Mouse (Mus musculus) kidney, adult 9 months (tissue): ENCODE data around the gene Pold2.

Experiments
- DNase-seq: peaks from one replicate; pipeline ENCODE4 v3.0.0; 2022

Gene Pold2

DNA sequence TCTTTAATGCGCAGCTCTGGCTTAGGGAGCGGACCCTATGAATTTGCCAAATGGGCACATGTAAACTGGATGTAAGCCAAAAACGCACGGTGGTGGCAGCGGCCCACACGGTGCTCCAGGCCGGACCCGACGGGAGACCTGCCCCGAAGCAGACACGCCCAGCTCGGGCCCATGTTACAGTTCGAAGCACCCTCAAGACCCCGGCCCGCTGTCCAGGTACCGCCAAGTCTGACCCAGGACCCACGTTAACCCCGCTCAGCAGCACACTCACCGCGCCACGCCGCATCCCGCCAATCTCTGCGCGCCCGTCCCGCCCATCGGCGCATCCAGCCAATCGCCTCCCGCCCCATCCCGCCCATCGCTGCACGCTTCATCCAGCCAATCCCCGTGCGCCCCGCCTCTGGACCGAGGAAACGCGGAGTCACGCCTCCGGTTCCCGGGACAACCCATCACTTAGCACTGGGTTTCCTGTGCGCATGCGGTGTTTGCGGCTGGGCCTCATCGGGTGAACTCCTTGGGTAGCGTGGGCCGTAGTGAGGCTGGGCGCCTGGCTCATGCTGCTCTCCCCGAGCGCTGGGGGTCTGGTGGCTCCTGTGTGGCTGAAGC is at the start of gene Pold2:
Pold2 (minus strand) TSS at position 372 of the 606 bp plus-strand sequence.
- DNase-seq: peak; percentile 98

- DNase-seq: no peak
These were observed 48.7 kb upstream of the Pold2 start for GRCm38 (mm10) chr11:5926696-5927220.

DNA sequence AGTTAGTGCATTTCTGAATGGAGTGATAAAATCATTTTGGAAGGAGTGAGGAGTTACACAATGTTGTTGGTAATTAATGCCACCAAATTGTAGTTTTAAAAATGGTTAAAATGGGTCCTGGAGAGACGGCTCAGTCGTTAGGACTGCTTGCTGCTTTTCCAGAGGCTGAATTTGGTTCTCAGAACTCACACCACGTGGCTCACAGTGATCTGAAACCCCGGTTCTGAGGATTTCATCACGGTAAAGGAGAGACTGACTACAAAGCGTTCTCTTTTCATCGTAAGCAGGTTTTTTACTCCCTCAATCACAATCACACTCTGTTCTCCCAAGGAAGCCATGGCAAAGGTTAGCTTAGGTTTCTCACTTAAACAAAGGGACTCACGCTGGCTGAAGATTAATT is 46.6 kb upstream of the Pold2 start:
- no peak for DNase-seq

DNA sequence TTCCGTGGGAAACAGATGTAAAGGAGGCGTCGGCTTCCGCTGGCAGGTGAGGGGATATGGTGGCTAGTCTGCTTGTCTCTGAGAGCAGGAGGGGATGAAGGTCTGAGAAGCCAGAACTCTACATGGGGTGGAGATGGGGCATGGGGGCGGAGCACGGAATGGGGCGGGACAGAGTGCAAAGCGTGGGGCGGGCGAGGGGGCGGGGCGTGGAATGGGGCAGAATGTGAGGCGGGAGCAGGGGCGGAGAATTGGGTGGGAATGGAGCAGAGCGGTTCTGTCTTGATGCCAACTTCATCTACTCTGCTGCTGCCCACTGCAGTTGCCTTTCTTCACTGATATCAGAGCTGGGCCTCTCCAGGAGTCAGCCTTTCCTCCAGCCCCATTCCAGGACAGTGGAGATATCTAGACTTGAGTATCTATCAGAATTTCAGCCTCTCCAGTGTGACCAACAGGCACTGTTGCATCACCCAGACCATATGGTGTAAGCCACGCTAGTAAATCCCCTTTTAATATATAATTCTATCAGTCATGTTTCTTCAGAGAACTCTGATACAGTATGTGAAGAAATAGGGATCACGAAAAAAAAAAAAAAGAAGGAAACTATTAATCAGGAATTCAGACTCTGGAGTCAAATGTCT is 42.4 kb upstream of the Pold2 start:
- DNase-seq: no peak

DNA sequence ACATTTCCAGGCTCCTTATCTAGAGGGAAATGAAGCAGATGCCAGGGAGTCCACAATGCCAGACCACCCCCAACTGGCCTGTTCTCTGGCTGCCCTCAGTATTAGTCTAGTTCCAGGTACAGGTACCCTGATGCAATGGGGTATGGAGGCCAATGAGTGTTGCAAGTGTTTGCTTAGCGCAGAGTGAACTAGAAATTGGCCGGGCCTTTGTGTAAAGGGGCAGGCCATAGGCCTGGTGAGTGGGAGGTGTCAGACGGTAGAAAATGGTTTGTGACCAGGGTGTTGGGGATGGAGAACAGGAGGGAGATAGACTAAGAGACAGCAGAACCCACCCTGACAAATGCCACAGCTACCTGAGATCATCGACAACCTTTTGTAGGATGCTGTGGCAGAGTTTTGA is 41.5 kb upstream of the Pold2 start:
- no peak for DNase-seq

GRCm38 (mm10) chr11:5918111-5918510 is 40.0 kb upstream of the Pold2 start:
- no peak for DNase-seq

DNA sequence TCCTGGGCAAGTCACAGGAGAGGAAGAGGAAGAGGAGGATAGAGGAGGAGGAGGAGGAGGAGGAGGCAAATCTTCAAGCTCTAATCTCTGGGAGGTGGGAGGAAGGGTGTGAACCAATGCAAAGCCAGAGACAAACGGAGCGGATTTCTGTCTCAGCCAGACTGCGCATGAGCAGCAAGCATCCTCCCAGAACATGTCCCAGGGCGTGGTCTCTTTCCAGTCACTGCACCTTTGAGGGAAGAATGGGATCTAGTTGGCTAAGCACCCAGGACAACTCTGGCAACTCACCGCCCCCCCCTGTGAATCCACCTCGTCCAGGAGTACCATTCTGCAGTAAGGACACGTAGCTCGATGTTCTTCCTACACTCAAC is 38.1 kb upstream of the Pold2 start:
- DNase-seq: no peak

- DNase-seq: no peak
These were observed 37.5 kb upstream of the Pold2 start for GRCm38 (mm10) chr11:5915429-5916177.

DNA sequence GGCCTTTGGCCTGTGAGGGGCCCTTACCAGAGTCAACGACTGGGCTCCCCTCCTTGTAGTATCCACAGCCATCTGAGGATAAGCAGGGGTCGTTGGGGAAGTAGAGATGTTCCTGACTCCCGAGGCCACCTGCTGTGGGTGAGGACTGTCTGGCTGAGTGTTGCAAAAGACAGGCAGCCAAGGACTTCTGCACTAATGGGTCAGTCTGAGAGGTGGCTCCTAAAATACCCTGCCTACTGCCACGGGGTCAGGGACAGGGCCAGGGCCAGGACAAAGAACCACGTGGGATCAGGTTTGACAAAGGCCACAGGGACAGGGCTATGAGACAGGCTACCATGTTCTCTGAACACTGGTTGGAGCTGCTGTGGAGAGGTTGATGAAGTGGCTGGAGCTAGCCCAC is 36.8 kb upstream of the Pold2 start:
- DNase-seq: no peak

DNA sequence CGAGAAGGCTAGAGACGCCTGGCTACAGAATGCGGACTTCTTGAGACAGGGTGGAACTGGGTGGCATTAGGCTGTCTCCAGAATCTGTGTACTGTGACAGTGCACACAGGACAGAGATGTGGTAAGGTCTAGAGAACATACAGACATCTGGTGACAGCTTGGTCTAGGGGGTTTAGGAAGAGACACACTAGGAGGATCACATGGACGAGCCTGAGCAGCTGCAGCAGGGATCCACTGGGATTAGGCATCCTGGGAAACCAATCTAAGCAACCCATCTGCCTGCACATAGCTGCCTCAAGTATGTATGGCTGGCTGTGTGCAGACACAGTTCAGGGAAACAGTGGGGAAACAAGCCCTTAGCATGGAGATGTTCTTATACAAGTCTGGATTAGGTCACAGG is 35.8 kb upstream of the Pold2 start:
- DNase-seq: no peak

DNA sequence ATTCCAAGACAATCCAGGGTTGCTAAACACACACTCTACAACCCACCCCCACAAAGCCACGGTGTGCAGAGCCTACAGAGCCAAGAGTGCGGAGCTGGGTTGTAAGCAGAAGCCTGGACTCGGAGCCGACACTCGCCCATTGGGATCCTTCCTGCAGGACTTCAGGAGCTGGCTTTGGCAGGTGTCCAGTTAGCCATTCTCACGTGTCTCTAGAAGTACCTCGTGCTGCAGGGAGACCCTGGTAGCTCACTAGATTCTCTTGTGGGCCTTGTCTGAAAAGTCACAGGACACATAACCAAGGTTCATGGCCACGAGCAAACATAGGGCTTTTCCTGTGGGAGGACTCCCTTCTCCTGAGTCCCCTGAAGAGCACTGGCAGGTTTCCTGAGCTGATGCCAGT is 35.2 kb upstream of the Pold2 start:
- DNase-seq: no peak

- peak; percentile 52 for DNase-seq
These were observed 34.5 kb upstream of the Pold2 start for GRCm38 (mm10) chr11:5912635-5913034.

- no peak for DNase-seq
These were observed 30.6 kb upstream of the Pold2 start for GRCm38 (mm10) chr11:5908642-5909041.

DNA sequence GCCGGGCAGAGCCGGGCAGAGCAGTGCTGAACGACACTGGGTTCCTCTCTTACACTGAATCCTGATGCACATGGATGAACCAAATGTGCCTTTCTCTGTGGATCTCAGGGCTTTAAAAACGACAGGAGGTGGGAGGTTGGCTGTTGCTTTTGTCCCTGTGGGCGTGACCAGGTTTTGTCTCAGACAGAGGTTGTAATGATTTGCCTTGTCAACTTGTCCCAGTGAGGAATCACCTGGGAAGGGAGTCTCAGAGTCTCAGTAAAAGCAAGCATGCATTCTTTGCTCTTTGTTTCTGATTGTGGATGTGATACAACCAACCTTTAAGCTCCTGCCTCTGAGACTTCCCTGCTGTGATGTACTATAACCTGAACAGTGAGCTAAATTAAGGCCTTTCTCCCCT is 29.0 kb upstream of the Pold2 start:
- no peak for DNase-seq

- no peak for DNase-seq
These were observed 27.9 kb upstream of the Pold2 start for GRCm38 (mm10) chr11:5905778-5906518.

DNA sequence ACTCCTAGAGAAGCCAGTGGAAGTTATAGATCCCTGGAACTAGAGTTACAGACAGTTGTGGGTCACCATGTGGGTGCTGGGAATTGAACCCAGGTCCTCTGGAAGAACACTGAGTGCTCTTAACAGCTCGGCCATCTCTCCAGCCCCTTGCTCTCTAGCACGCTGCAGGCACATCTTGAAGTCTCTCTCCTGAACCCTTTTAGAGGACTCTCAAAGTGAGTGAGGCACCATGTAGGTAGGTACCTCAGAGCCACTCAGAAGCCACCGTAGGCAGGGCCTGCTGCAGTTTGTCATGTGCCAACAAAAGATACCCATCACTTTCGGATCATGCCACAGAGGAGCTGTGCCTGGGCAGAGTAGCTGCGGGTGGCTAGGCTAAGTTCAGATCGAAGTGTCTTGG is 26.8 kb upstream of the Pold2 start:
- DNase-seq: no peak

DNA sequence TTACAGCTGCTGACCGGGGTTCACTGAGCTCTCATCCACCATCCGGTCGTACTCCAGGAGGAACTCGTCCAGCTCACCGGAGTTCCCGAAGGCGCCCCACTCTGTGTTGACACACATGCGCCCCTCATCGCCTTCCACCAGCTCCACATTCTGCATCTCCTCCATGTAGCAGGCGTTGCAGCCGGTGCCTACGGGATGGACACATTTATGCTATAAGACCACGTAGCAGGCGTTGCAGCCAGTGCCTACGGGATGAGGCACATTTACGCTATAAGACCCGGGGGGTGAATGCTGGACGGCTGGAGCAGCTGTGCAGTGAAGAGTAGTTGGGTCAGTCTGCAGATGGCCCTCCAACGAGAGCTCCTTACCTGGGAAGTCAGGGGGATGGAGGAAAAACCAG is 26.3 kb upstream of the Pold2 start:
- no peak for DNase-seq

DNA sequence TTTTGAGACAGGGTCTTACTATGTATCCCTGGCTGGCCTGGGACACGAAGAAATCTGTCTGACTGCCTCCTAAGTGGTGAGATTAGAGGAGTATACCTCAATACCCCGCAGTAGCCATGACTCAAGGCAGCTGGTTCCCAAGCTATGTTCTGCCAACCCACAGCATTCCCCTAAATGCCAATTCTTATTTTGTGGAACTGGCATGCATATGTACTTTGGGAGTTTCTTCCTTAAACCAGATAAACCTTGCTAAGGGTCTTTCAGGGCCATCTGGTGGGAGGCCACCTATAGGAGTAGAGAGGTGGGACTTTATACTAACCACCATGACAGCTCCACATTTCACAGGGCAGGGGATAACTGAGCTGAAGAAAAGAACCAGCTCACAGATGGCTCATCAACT is 25.8 kb upstream of the Pold2 start:
- no peak for DNase-seq

- DNase-seq: no peak
These were observed 24.3 kb upstream of the Pold2 start for GRCm38 (mm10) chr11:5902390-5902789.

- DNase-seq: no peak
These were observed 23.9 kb upstream of the Pold2 start for GRCm38 (mm10) chr11:5901950-5902349.

DNA sequence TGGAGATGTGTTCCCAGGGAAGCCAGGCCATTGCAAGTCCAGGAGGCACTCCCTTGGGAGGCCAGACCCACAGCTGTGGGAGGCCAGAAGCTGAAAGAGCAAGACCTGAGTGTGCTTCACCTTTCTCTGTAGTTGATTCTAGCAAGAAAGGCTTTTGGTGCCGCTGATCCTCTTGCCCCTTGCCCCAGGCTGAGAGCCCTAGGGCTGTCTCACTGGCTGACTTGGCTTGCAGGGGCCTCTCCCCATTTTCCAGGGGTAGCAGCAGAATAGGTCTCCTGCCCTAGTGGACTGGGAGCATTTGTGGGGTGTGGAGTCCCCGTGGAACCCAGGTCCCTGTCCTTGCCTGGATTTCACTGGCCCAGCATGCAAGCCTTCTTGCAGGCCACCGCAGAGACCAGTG is 23.2 kb upstream of the Pold2 start:
- DNase-seq: no peak

- no peak for DNase-seq
These were observed 21.2 kb upstream of the Pold2 start for GRCm38 (mm10) chr11:5899286-5899685.

DNA sequence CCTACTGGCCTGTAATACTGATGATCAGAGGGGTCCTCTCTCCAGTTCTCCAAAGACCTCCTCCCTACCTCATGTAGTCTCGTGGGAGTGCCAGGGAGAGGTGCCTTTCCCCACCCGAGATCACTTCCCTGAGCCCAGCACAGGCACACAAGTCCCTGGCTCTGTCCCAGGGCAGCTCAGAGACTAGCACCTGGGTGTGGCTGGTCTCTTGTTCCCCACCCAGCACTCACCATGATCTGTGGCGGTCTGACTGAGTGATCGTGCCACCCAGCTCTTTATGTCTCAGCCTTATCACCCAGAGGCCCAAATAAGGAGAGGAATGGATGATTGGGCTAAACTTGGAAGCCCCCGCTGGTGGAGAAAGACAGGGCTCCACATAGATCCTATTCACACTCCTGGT is 20.4 kb upstream of the Pold2 start, which contains the start of gene Myl7:
Myl7 (minus strand) TSS at position 252 of the 400 bp plus-strand sequence.
- DNase-seq: no peak
